Mouse (Mus musculus): ENCODE results near the gene Prl8a9.

DNA sequence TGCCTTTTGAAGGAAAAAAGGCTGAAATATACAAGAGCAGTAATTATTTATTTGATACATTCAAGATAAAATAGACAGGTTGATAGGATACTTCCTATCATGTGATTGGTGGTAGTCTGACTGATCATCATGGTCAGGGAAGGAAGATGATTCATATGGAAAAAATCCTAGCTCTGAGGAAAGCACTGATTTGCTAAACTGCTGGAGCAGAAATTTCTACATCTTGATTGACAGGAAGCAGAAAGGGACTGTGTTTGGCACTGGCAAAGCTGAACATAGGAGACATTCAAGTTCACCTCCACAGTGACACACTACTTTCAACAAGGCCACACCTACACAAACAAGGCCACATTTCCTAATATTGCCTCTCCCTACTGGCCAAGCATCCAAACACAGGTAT is 11.1 kb downstream of the Prl8a9 start:
- TF ChIP-seq CTCF (IDR thresholded peaks at IDR 0.05; ENCODE audit: extremely low read depth, insufficient read depth, low read length) (no peak), POLR2A (IDR thresholded peaks at IDR 0.05; ENCODE audit: extremely low read depth, insufficient read depth, low read length) (no peak)

Data from cortical plate, adult 2 months (tissue).